Mouse (Mus musculus) forebrain, postnatal 0 days (tissue): ENCODE measurements around the gene Chat. TPM values are rescaled to one million over a fixed set of nuclear protein-coding genes. Genes with fewer than 3 reads are reported as not detected.
"Not testable (repeated sequence)": the region's sequence is repeated elsewhere in the genome, so short reads cannot be mapped to it uniquely, and the experiment has no call there.

Experiments
- ATAC-seq: fragments of 200-750 bp; cut with Nextera tagmentation; 2 replicates; pipeline ENCODE4 v1.8.0; 2017; ENCODE audit warnings: mild to moderate bottlenecking, moderate library complexity
- DNase-seq: peaks from one replicate; pipeline ENCODE4 v3.0.0-alpha.2; 2015
- H3K27ac ChIP-seq: fragments of 300-500 bp; sonication (generic); 2 replicates; pipeline ENCODE4 v1.5.1; 2014; ENCODE audit warnings: low read depth, mild to moderate bottlenecking, antibody characterized with exemption, low read length, moderate library complexity, mixed read lengths
- H3K27me3 ChIP-seq: fragments of 300-500 bp; sonication (generic); 2 replicates; pipeline ENCODE4 v1.6.1; 2014; ENCODE audit warnings: mild to moderate bottlenecking, low read length, mixed read lengths; ENCODE audit not compliant: insufficient read depth
- H3K36me3 ChIP-seq: fragments of 300-500 bp; sonication (generic); 2 replicates; pipeline ENCODE4 v1.6.1; 2014; ENCODE audit warnings: mild to moderate bottlenecking, moderate library complexity; ENCODE audit not compliant: insufficient read depth
- H3K4me1 ChIP-seq: fragments of 300-500 bp; sonication (generic); 2 replicates; pipeline ENCODE4 v1.6.1; 2014; ENCODE audit warnings: antibody characterized with exemption; ENCODE audit not compliant: insufficient read depth
- H3K4me2 ChIP-seq: fragments of 300-500 bp; sonication (generic); 2 replicates; pipeline ENCODE4 v1.6.1; 2014; ENCODE audit warnings: low read depth, mild to moderate bottlenecking, moderate library complexity
- H3K4me3 ChIP-seq: fragments of 300-500 bp; sonication (generic); 2 replicates; pipeline ENCODE4 v1.5.1; 2014; ENCODE audit warnings: low read depth, low read length, mixed read lengths
- H3K9ac ChIP-seq: fragments of 300-500 bp; sonication (generic); 2 replicates; pipeline ENCODE4 v1.6.1; 2014; ENCODE audit warnings: mild to moderate bottlenecking
- H3K9me3 ChIP-seq: fragments of 300-500 bp; sonication (generic); 2 replicates; pipeline ENCODE4 v1.6.1; 2016; ENCODE audit warnings: low read length
- CTCF ChIP-seq: sonication (generic); IDR thresholded peaks from 2 replicates; pipeline ENCODE4 v1.5.1; 2016; ENCODE audit warnings: antibody characterized with exemption, control low read depth, low read depth
- WGBS: fragments of 180-500 bp; shearing (Covaris S2); extraction: QIAGEN DNeasy Blood & Tissue Kit; methylation state at CpG from one replicate; pipeline ENCODE4 v1.1.7; 2014; 5-methylcytosine and 5-hydroxymethylcytosine counted together
- polyA plus RNA-seq: library from polyadenylated mRNA; unstranded; fragments of >200 nt; fragmentation: Nextera tagmentation; extraction: Ambion mirVana; gene quantifications from 2 replicates; pipeline ENCODE4 v1.2.1, GENCODE M21; 2015
- total RNA-seq: library from RNA; depleted of rRNA; stranded (reverse); fragments of >200 nt; gene quantifications from 2 replicates; pipeline ENCODE4 v1.2.3, GENCODE M21; 2014

Gene Chat
- total and polyA plus RNA-seq, 2 experiments from 2014 or later, result 0.47 to 0.90 TPM

- 65% methylated on average over 7 of the region's 7 CpGs for WGBS
- H3K4me1 ChIP-seq, result no peaks in the 10 kb centered on the region
- no peaks in the 10 kb centered on the region for H3K36me3 ChIP-seq
- H3K4me2 ChIP-seq, result no peak overlapping the region
- no peak overlapping the region for H3K9ac ChIP-seq
- DNase-seq, result peak; percentile 72
- no peak overlapping the region for H3K27ac ChIP-seq
- H3K27me3 ChIP-seq, result no peaks in the 10 kb centered on the region
- H3K4me3 ChIP-seq, result no peak overlapping the region
- no peaks in the 10 kb centered on the region for H3K9me3 ChIP-seq
- no peak for TF ChIP-seq CTCF
- peak; percentile 85 for ATAC-seq
Observed at GRCm38 (mm10) chr14:32423946-32424345, 41.8 kb downstream of the Chat start.

GRCm38 (mm10) chr14:32418747-32419146 is 47.0 kb downstream of the Chat start:
- H3K4me2 ChIP-seq, result no peak overlapping the region
- peaks cover 6% of the 10 kb centered on the region; the same call in 1 of the 2 replicates for H3K9me3 ChIP-seq
- 85% methylated on average over 11 of the region's 11 CpGs for WGBS
- DNase-seq, result no peak
- ATAC-seq, result no peak
- H3K4me3 ChIP-seq, result no peak overlapping the region
- H3K9ac ChIP-seq, result no peak overlapping the region
- H3K27ac ChIP-seq, result no peak overlapping the region
- H3K4me1 ChIP-seq, result no peaks in the 10 kb centered on the region
- H3K27me3 ChIP-seq, result no peaks in the 10 kb centered on the region
- TF ChIP-seq CTCF, result no peak
- no peaks in the 10 kb centered on the region for H3K36me3 ChIP-seq

- Histone ChIP-seq H3K27ac (no peak overlapping the region), H3K9ac (no peak overlapping the region), H3K27me3 (no peaks in the 10 kb centered on the region), H3K4me1 (no peaks in the 10 kb centered on the region), H3K36me3 (no peaks in the 10 kb centered on the region), H3K4me2 (no peak overlapping the region), H3K9me3 (peaks cover 6% of the 10 kb centered on the region; the same call in 1 of the 2 replicates), H3K4me3 (no peak overlapping the region)
- no peak for TF ChIP-seq CTCF
- WGBS, result 82% methylated on average over 5 of the region's 5 CpGs
- no peak for ATAC-seq
- no peak for DNase-seq
Observed at GRCm38 (mm10) chr14:32412075-32412474, 53.7 kb downstream of the Chat start.

GRCm38 (mm10) chr14:32410084-32410483 is 55.7 kb downstream of the Chat start:
- ATAC-seq (no peak), DNase-seq (no peak)
- H3K27me3 ChIP-seq, result no peaks in the 10 kb centered on the region
- no peak overlapping the region for H3K27ac ChIP-seq
- no peak overlapping the region for H3K4me2 ChIP-seq
- TF ChIP-seq CTCF, result no peak
- no peak overlapping the region for H3K4me3 ChIP-seq
- 88% methylated on average over 5 of the region's 5 CpGs for WGBS
- no peaks in the 10 kb centered on the region for H3K36me3 ChIP-seq
- no peak overlapping the region for H3K9ac ChIP-seq
- no peaks in the 10 kb centered on the region for H3K4me1 ChIP-seq
- H3K9me3 ChIP-seq, result peaks cover 3% of the 10 kb centered on the region; the same call in 1 of the 2 replicates

GRCm38 (mm10) chr14:32405399-32405798 is 60.4 kb downstream of the Chat start:
- not testable (repeated sequence) for H3K4me2 ChIP-seq, H3K9me3 ChIP-seq, H3K4me1 ChIP-seq

GRCm38 (mm10) chr14:32388196-32388595 is 77.6 kb downstream of the Chat start, which contains the start of gene 1700024G13Rik:
1700024G13Rik (minus strand) TSS chr14:32388391.
- DNase-seq, result no peak

More at GRCm38 (mm10) chr14:32405399-32405798, 60.4 kb downstream of the Chat start:
- H3K27ac ChIP-seq, H3K27me3 ChIP-seq, H3K36me3 ChIP-seq, H3K4me3 ChIP-seq, H3K9ac ChIP-seq: not testable (repeated sequence)
- ATAC-seq, result peak; percentile 54; the same call in 1 of the 2 replicates
- peak; percentile 18 for DNase-seq
- WGBS, result 30% methylated on average over 1 of the region's 1 CpGs

GRCm38 (mm10) chr14:32381619-32382018 is 84.2 kb downstream of the Chat start:
- ATAC-seq (peak; percentile 23), DNase-seq (peak; percentile 36)
- Histone ChIP-seq H3K9ac (no peak overlapping the region), H3K4me2 (peak overlapping the region; percentile 35), H3K27ac (no peak overlapping the region), H3K27me3 (peaks cover 14% of the 10 kb centered on the region; the same call in 1 of the 2 replicates), H3K36me3 (no peaks in the 10 kb centered on the region), H3K4me3 (no peak overlapping the region; the same call in 1 of the 2 replicates), H3K9me3 (no peaks in the 10 kb centered on the region), H3K4me1 (no peaks in the 10 kb centered on the region)
- TF ChIP-seq CTCF, result no peak
- 21% methylated on average over 15 of the region's 15 CpGs for WGBS

More at GRCm38 (mm10) chr14:32388196-32388595, 77.6 kb downstream of the Chat start, which contains the start of gene 1700024G13Rik:
- TF ChIP-seq CTCF, result no peak
- Histone ChIP-seq H3K36me3 (no peaks in the 10 kb centered on the region), H3K4me2 (0 out of 2 replicates have a peak within 1 kb of the TSS, but pooled peaks have one; percentile 5), H3K9me3 (no peaks in the 10 kb centered on the region), H3K9ac (no peak within 1 kb of the TSS), H3K4me3 (no peak within 1 kb of the TSS), H3K27me3 (no peaks in the 10 kb centered on the region; the same call in 1 of the 2 replicates), H3K4me1 (no peaks in the 10 kb centered on the region), H3K27ac (no peak within 1 kb of the TSS)
- ATAC-seq, result 0 out of 2 replicates have a peak, but pooled peaks have one; percentile 25
- WGBS, result 3% methylated on average over 13 of the region's 13 CpGs
